Mouse (Mus musculus) A20 (cell line): ENCODE measurements around the gene Gm48551.

Experiments used
- DNase-seq: peaks from one replicate; pipeline ENCODE4 v3.0.0-alpha.2; 2011; ENCODE audit warnings: low read depth, low spot score

Gene Gm48551

GRCm38 (mm10) chr10:81383802-81384604 is at the start of gene Gm48551, which contains the start of gene Dohh:
Gene Gm48551, plus strand, starts transcription at chr10:81384466.
Gene Dohh, plus strand, starts transcription at chr10:81384428.
- peak; percentile 98 for DNase-seq

GRCm38 (mm10) chr10:81335393-81336340 is 48.6 kb upstream of the Gm48551 start:
- DNase-seq = no peak

GRCm38 (mm10) chr10:81336558-81336957 is 47.7 kb upstream of the Gm48551 start:
- no peak for DNase-seq

- DNase-seq = no peak
These were observed 43.5 kb upstream of the Gm48551 start for GRCm38 (mm10) chr10:81340551-81341332.

- peak; percentile 73 for DNase-seq
These were observed 42.8 kb upstream of the Gm48551 start for GRCm38 (mm10) chr10:81341333-81341949.

- DNase-seq = no peak
These were observed 41.4 kb upstream of the Gm48551 start, which contains the start of gene Gipc3 for GRCm38 (mm10) chr10:81342686-81343505. Gene Gipc3, minus strand, starts transcription at chr10:81343266.

GRCm38 (mm10) chr10:81344421-81345161 is 39.7 kb upstream of the Gm48551 start:
- DNase-seq = peak; percentile 69

- DNase-seq = no peak
These were observed 39.1 kb upstream of the Gm48551 start for GRCm38 (mm10) chr10:81345162-81345534.

- no peak for DNase-seq
These were observed 37.7 kb upstream of the Gm48551 start for GRCm38 (mm10) chr10:81346453-81347067.

- DNase-seq = peak; percentile 70
These were observed 35.1 kb upstream of the Gm48551 start for GRCm38 (mm10) chr10:81349146-81349545.

GRCm38 (mm10) chr10:81349961-81350350 is 34.3 kb upstream of the Gm48551 start:
- no peak for DNase-seq

GRCm38 (mm10) chr10:81350351-81351063 is 33.8 kb upstream of the Gm48551 start, which contains the start of gene Hmg20b:
Gene Hmg20b, minus strand, starts transcription at chr10:81350480.
- DNase-seq = peak; percentile 100

GRCm38 (mm10) chr10:81351678-81352291 is 32.5 kb upstream of the Gm48551 start:
- peak; percentile 89 for DNase-seq

- DNase-seq = no peak
These were observed 29.4 kb upstream of the Gm48551 start for GRCm38 (mm10) chr10:81354738-81355477.

GRCm38 (mm10) chr10:81355533-81355932 is 28.7 kb upstream of the Gm48551 start:
- DNase-seq = no peak

GRCm38 (mm10) chr10:81356352-81356990 is 27.8 kb upstream of the Gm48551 start:
- peak; percentile 87 for DNase-seq
